Mouse (Mus musculus): ENCODE results near the gene Il17ra.

GRCm38 (mm10) chr6:120505531-120505930, 42.5 kb downstream of the Il17ra start:
- no peak for TF ChIP-seq CTCF (IDR thresholded peaks at IDR 0.05; ENCODE audit: control insufficient read depth, insufficient read depth, insufficient read length)
- TF ChIP-seq MYOD1 (IDR thresholded peaks at IDR 0.05; ENCODE audit: control insufficient read depth, insufficient read length, low read depth): no peak
- TF ChIP-seq MAX (IDR thresholded peaks at IDR 0.05): no peak
- no peak for TF ChIP-seq FOSL1 (IDR thresholded peaks at IDR 0.05; ENCODE audit: insufficient read depth, low read length, poor library complexity, severe bottlenecking)
- TF ChIP-seq MYOG (IDR thresholded peaks at IDR 0.05; ENCODE audit: control insufficient read depth, extremely low read depth, insufficient read length): no peak
- TF ChIP-seq CEBPB (IDR thresholded peaks at IDR 0.05; ENCODE audit: low read depth): no peak
- no peak for TF ChIP-seq USF1 (IDR thresholded peaks at IDR 0.05; ENCODE audit: low read depth)

All from C2C12 (cell line).